Mouse (Mus musculus) right cerebral cortex, adult 18-20 months (tissue): ENCODE measurements at regions not wholly inside any gene's neighbourhood (a gene's known extent, or its start where the extent isn't known, plus 50 kb on each side); places are given as distances from the start of the nearest gene placed in this dataset.

Source experiments
- DNase-seq: peaks from one replicate; pipeline ENCODE4 v3.0.0; 2022; ENCODE audit warnings: mixed read lengths

DNA sequence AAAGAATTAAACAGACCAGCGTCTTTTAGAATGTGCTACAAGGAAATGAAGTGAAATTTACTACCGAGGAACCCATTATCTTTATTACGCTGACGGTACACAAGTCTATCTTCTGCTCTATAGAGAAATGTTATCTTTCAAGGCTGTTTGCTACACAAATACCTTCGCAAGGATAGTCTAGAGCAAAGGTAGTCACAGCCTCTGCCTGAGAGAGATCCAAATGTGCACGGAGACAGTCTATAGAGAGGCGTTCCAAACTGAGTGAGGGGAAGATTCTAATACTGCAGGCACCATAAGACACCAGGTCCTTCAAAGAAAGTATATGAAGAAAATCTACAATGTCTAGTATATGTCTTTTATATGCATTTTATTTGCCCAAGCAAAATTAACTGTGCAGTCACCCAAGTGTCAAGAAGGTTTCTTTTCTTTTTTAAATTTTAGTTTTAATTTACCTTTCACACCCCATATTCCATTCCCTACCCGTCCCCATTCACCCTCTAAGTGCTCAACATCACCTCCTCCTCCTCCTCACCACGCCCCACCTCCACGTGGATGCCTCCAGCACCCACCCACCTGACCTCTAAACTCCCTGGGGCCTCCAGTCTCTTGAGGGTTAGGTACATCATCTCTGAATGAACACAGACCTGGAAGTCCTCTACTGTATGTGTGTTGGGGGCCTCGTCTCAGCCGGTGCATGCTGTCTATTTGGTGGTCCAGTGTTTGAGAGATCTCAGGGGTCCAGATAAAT lies 99.7 kb upstream of the Pde3a start:
- no peak for DNase-seq

DNA sequence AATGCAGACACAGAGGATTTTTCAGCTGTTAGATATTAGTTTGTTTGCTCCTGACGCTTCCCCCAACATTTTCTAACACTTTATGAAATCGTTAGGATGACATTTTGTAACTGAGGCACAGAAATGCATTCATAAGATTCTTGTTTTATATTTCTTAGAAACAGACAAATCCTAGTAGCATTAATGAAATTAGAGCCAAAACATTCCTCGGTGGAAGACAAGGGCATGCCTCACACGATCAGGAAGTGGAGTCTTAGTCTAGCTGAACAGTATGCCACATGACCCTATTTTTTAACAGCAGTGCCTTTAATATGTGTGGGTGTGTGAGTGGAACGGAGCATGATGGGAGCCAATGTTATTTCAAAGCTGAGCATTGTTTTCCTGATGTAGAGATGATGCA lies 89.7 kb upstream of the Pde3a start:
- DNase-seq: no peak

DNA sequence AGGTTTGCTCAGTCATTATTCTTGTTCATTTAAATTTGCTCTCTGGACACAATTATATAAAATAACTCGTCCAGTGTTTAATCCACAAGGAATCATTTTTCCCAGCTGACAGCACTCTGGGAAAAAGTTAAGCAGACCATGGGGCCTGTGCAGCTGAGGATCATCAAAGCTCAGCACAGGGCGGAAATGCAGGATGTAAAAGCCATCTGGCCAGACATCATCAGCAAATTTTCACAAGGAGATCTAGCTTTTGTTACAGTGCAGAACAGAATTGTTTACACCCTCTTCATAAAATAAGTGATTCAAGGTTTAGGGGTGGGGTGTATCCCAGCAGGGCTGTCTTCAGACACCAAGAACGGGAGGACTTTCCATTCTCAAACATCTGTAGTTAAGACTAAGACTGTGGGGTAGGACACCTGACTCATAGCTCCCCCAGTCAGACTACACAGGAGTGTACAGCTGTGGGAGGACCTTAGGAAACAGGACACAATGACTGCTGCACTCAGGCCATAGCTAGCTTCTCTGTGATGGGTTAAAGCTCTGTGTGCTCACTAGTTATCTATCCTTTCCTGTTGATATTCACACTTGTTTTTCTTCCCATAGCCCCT lies 87.3 kb upstream of the Pde3a start:
- DNase-seq: no peak

DNA sequence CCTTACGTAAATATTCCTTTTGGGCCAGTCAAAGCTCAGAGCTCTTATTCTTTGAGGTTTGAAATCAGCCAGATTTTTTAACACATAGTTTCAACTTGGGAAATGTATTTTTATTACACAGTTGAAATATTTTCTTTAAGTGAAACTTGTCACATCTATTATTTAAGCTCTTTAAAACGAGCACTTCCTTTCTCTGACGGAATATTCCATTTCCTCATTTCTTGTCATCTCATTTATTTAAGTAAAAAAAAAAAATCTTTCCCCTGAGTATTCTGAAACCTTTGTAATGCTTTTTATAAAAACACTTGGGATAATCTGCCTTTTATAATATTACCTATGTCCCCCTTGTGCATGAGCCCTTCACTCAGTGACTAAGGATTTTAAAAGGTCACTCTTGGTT lies 81.8 kb upstream of the Pde3a start:
- DNase-seq: no peak

DNA sequence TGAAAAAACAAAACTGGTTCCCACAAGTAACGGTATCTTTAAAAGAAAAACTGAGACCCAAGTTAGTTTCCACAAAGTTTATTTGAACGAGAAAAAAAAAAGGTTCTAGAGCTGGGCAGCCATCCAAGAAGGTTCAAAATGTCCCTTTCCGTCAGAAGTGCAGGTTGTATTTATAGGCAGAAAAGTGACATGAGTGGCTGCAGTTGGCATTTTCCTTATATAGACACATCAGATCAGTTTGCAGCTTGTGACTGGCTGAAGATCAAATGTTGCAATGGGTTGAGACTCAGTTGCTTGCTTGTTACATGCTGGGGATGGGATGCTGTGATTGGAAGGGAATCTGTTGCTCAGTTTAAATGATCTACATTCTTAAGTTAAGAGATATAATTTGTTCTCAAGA lies 80.7 kb upstream of the Pde3a start:
- DNase-seq: no peak

DNA sequence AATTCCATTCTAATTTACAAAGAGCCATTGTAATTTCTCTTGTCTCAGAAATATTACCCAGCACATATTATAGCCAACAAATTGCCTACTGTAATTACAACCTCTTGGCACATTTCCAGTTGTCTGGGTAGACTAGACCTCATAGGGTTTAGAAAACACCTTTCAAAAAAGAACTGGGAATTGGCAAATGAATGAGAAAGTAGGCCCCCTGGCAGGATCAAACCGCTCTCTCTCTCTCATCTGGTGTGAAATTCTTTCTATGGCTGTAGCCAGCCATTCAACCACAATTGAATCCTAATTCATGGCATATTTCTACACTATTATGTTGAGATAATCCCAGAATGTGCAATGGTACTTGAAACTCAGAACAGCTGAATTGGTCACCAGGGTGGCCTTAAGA lies 65.3 kb upstream of the Pde3a start:
- DNase-seq: no peak

DNA sequence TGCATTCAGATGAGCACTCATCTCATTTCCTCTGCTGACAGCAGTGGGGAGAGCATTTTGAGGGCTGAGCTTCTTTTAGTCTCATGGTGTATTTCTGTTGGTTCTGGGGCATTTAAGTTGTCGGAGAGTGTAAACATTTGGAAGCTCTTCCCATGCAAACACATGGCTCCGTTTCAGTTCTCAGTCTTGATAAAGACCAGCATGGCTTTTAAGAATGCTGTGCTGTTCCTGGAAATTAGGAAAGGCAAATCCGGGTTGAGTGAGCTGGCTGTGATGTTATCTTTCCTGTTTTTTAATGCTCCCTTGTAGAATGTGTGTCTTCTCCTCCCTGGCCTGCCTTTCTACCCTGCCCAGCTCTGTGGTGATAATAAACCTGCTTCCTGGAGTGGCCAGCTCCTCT lies 61.0 kb upstream of the Pde3a start:
- no peak for DNase-seq

DNA sequence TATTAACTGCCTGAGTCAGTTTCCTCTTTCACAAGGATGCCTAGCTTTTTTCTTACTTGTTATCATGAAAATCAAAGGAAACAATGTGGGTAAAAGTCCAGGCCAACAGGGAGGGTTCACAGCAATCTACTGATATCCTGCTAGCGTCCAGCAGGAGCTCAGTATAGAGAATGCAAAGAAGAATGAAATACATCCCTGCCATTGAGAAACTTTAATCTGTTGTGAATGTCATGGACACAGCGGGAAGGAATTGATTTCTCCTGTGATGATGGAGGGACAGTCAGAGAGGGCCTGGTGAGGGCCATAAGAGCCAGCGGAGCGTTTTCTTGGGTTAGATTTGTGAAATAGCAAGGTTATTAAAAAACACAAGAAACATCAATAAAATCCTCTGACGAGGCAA lies 60.0 kb upstream of the Pde3a start:
- no peak for DNase-seq

DNA sequence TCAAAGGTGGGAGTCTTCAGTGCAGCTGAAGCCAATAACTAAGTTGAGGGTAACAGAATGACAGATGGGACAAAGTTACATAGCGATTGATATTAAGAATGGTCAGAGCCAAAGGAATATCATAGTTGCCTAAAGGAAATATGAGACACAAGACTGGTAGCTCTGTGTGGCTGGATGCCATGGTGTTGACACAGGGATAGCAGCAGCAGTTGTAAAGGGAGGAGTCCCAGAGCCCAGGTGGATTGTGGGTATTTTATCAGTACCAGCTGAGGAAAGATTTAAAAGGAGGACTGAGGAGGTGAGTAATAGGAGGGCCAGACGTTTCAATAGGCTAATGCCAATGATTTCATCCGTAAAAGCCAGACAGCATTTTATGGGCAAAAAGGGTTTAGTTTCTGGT lies 59.4 kb upstream of the Pde3a start:
- DNase-seq: no peak

DNA sequence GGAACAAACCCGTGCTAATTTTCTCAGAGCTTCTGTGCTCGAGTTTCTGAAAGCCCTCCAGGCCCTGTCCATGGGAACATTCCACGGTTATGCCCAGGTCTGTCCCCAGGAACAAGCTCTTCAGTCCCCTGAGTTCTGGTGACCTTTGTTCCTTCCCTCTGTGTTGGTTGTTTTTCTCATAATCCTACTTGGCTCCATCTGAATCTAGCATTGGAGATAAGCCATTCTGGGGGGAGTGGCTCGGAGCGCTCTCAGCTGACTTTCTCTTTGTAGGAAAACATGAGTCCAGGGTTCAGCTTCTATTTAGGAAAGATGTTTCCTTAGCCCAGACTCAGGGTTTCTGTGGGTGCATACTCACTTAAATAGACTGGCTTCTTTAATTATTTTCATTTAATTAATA lies 58.7 kb upstream of the Pde3a start:
- DNase-seq: no peak

DNA sequence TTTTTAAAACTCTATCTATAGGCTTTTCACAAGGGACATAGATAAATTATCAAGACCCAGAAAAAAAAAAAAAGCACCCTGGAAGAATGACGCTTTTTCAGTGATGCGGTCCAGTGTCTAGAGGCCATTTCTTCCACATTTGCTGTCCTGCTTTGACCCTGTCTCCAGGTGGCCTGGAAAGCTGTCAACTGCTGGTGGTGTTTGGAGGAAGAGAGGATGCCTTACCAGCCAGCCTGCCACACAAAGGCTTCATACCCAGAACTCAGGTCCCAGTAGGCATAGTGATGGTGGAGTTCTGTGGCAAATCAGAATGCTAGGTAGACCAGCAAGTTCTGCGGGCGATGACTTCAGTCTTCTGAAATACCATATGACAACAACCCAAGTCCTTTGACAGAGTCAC lies 51.6 kb upstream of the Pde3a start:
- no peak for DNase-seq
